Mouse (Mus musculus) Patski (cell line): ENCODE results near the gene Actr3. TPM values are rescaled to one million over a fixed set of nuclear protein-coding genes. Genes with fewer than 3 reads are reported as not detected.
A peak's percentile ranks its signal among the peaks of the same experiment; 100 is the strongest.

Experiments used
- ATAC-seq: fragments of 100-300 bp; one replicate; pipeline ENCODE4 v1.8.0; 2021
- CTCF ChIA-PET: fragments of 350-600 bp; sonication (Branson Sonifier 250); formaldehyde crosslinking; loops from one replicate; lab custom pipeline; 2022; ENCODE audit warnings: inconsistent platforms; lab: Charles Lee
- POLR2A ChIA-PET: fragments of 350-600 bp; sonication (Branson Sonifier 250); formaldehyde crosslinking; loops from one replicate; lab custom pipeline; 2022; ENCODE audit warnings: antibody characterized with exemption, inconsistent platforms; lab: Charles Lee
- DNase-seq: peaks from one replicate; pipeline ENCODE4 v3.0.0-alpha.2; 2011; ENCODE audit warnings: low read depth, low spot score
- H3K27me3 ChIP-seq: fragments of 371-371 bp; one replicate; pipeline ENCODE4 v1.5.1; 2021
- CTCF ChIP-seq: fragments of 100-300 bp; IDR thresholded peaks from one replicate; pipeline ENCODE4 v1.5.1; 2021
- in situ Hi-C: fragments of 300-500 bp; cut with MboI; formaldehyde crosslinking; loops from 3 replicates; pipeline ENCODE4 v1.11.1; 2018; ENCODE audit warnings: low pct_unique_long_range_greater_than_20kb, mixed read lengths
- polyA plus RNA-seq: library from polyadenylated mRNA; unstranded; gene quantifications from one replicate; pipeline ENCODE4 v1.2.3, GENCODE M21; 2021

The Actr3 gene
- polyA plus RNA-seq, 1 experiment from 2014 or later = 357 TPM

GRCm38 (mm10) chr1:125372855-125373254 is 62.7 kb downstream of the Actr3 start:
- POLR2A ChIA-PET = no interaction called here
- DNase-seq = no peak
- CTCF ChIA-PET = interaction anchor here (1.0 to 2.5 kb wide), 2 partner anchors 12 to 652 kb away, joined by 3 to 6 read pairs; no protein-coding TSS in a partner anchor
- no peak for ATAC-seq
- peak; percentile 63 for TF ChIP-seq CTCF
- H3K27me3 ChIP-seq = no peaks in the 10 kb centered on the region
- in situ Hi-C loops = loop anchor here (5.0 kb wide), 1 partner anchor 656 kb away; no protein-coding TSS in a partner anchor

GRCm38 (mm10) chr1:125370779-125371178 is 64.7 kb downstream of the Actr3 start:
- in situ Hi-C loops = loop anchor here (5.0 kb wide), 1 partner anchor 653 kb away; no protein-coding TSS in a partner anchor
- ATAC-seq (peak; percentile 93), DNase-seq (peak; percentile 20)
- no peaks in the 10 kb centered on the region for H3K27me3 ChIP-seq
- ChIA-PET POLR2A (no interaction called here), CTCF (interaction anchor here (0.8 to 2.5 kb wide), 6 partner anchors 14 to 653 kb away, joined by 3 to 6 read pairs (median 4); no protein-coding TSS in a partner anchor)
- peak; percentile 92 for TF ChIP-seq CTCF

DNA sequence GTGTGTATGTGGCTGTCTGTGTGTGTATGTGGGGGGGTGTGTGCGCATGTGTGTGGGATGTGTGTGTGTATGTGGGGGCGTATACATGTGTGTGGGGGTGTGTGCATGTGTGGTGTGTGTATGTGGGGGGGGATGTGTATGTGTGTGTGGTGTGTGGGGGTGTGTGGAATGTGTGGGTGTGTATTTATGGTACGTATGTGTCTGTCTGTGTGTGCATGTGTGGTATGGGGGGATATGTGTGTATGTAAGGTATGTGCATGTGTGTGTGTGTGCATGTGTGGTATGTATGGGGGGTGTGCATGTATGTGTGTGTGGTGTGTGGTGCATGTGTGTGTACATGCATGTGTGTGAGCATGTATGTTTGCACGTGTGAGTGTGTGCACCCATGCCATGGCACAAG is 70.0 kb downstream of the Actr3 start:
- TF ChIP-seq CTCF = no peak
- CTCF ChIA-PET = no interaction called here
- in situ Hi-C loops = no loop called here
- H3K27me3 ChIP-seq = no peaks in the 10 kb centered on the region
- no peak for DNase-seq
- no peak for ATAC-seq
- POLR2A ChIA-PET = no interaction called here

GRCm38 (mm10) chr1:125351416-125352037 is 84.0 kb downstream of the Actr3 start:
- DNase-seq = no peak

DNA sequence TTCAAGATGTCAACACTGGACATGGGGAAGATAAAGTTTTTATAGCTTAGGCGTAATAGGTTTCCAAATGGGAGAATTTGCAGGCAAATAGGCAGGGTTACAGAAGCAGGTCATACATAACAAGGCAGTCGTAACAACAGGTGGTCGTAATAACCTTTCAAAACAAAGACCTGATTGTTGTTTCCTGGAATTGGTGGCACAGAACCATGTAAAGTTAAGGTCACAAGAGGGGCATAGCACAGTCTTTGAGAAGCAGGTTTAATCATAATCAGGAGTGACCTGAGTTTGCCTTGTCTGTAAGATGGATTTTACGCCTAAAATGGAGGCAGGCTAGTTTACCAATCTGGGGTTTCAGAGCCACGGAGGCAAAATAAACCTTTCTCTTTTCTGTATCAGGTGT is 84.7 kb downstream of the Actr3 start:
- in situ Hi-C loops = no loop called here
- DNase-seq (no peak), ATAC-seq (no peak)
- H3K27me3 ChIP-seq = no peaks in the 10 kb centered on the region
- ChIA-PET POLR2A (no interaction called here), CTCF (no interaction called here)
- no peak for TF ChIP-seq CTCF

More at GRCm38 (mm10) chr1:125351416-125352037, 84.0 kb downstream of the Actr3 start:
- TF ChIP-seq CTCF = no peak
- in situ Hi-C loops = no loop called here
- no peak for ATAC-seq
- H3K27me3 ChIP-seq = no peaks in the 10 kb centered on the region
- POLR2A ChIA-PET = no interaction called here
- CTCF ChIA-PET = no interaction called here

DNA sequence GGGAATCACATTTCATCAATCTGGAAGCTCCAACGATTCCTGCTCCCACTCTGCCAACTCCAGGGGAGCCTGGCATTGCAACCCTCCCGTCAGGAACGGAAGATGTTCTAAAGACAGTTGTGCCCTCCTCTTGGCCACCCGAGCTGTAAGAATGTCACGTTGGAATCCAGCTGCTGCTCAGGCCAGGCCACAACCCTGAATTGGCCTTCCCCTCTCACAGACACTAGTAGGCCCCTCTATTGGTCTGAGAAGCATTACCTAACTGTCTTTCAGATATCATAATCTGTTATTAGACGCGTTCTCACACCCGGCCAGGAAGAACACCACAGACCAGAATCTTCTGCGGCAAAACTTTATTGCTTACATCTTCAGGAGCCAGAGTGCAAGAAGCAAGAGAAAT is 89.7 kb downstream of the Actr3 start:
- no peak for DNase-seq
- in situ Hi-C loops = no loop called here
- H3K27me3 ChIP-seq = no peaks in the 10 kb centered on the region
- TF ChIP-seq CTCF = no peak
- POLR2A ChIA-PET = no interaction called here
- CTCF ChIA-PET = interaction anchor here (1.0 kb wide), 1 partner anchor 628 kb away, joined by 3 read pairs; no protein-coding TSS in a partner anchor
- ATAC-seq = no peak

GRCm38 (mm10) chr1:125345448-125345847 is 90.1 kb downstream of the Actr3 start:
- ATAC-seq (no peak), DNase-seq (no peak)
- POLR2A ChIA-PET = no interaction called here
- H3K27me3 ChIP-seq = no peaks in the 10 kb centered on the region
- TF ChIP-seq CTCF = no peak
- in situ Hi-C loops = no loop called here
- CTCF ChIA-PET = interaction anchor here (1.0 kb wide), 1 partner anchor 628 kb away, joined by 3 read pairs; no protein-coding TSS in a partner anchor

DNA sequence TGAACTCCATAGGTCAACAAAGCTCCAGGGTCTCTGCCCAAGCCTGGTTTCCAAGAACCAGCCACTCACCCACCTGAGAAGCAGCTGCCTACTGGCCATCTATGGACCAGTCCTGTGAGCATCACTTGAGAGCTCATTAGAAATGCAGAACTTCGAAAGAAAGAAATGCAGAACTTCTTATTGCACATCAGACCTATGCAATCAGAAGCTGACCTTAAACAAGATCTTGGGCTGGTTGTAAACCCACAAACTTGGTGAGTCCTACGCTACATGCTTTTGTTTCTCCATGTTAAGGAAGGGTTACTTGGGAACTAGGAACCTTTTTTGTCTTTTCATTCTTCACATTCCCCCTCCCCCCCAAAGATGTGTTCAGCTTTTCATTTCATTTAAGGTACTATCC is 92.4 kb downstream of the Actr3 start:
- ChIA-PET POLR2A (no interaction called here), CTCF (interaction anchor here (1.4 kb wide), 1 partner anchor 11 kb away, joined by 4 read pairs; no protein-coding TSS in a partner anchor)
- no peak for TF ChIP-seq CTCF
- in situ Hi-C loops = no loop called here
- no peaks in the 10 kb centered on the region for H3K27me3 ChIP-seq
- no peak for ATAC-seq
- no peak for DNase-seq

Other genes starting within 250 kb of the Actr3 start
- 81.6 TPM for gene Slc35f5, start 124.9 kb upstream of the Actr3 start, polyA plus RNA-seq
- gene Gpr39, start 241.3 kb upstream of the Actr3 start, polyA plus RNA-seq = 14.3 TPM